Mouse (Mus musculus) embryonic fibroblast, embryonic 13.5 days (primary cell): ENCODE measurements around the gene Rxra. TPM values are rescaled to one million over a fixed set of nuclear protein-coding genes. Genes with fewer than 3 reads are reported as not detected.

Experiments used
- H3K27ac ChIP-seq: 2 replicates; pipeline ENCODE4 v1.5.1; 2012; ENCODE audit warnings: low read length, control low read depth, inconsistent platforms; ENCODE audit not compliant: insufficient read depth
- H3K4me1 ChIP-seq: 2 replicates; pipeline ENCODE4 v1.6.1; 2011; ENCODE audit warnings: low read length; ENCODE audit not compliant: control insufficient read depth, insufficient read depth
- H3K4me3 ChIP-seq: 2 replicates; pipeline ENCODE4 v1.5.1; 2011; ENCODE audit warnings: mild to moderate bottlenecking, control low read depth, low read length; ENCODE audit not compliant: insufficient read depth
- CTCF ChIP-seq: IDR thresholded peaks from 2 replicates; pipeline ENCODE4 v1.5.1; 2011; ENCODE audit warnings: mild to moderate bottlenecking, control low read depth, low read length, moderate library complexity, borderline replicate concordance; ENCODE audit not compliant: insufficient read depth
- POLR2A ChIP-seq: IDR thresholded peaks from 2 replicates; pipeline ENCODE4 v1.6.1; 2011; ENCODE audit warnings: low read depth, mild to moderate bottlenecking, control low read depth, low read length, moderate library complexity
- polyA plus RNA-seq: library from polyadenylated mRNA; stranded (reverse); fragments of >200 nt; gene quantifications from 2 replicates; pipeline ENCODE4 v1.2.4, GENCODE M21; 2011; ENCODE audit warnings: low read depth; ENCODE audit not compliant: missing spikeins, insufficient read length

Rxra gene
- polyA plus RNA-seq, 1 experiment, result 35.7 TPM

GRCm38 (mm10) chr2:27733021-27733420, 56.8 kb downstream of the Rxra start:
- no peak for TF ChIP-seq CTCF
- TF ChIP-seq POLR2A, result no peak
- Histone ChIP-seq H3K4me1 (peaks cover 10% of the 10 kb centered on the region), H3K4me3 (no peak overlapping the region), H3K27ac (no peak overlapping the region)

GRCm38 (mm10) chr2:27734328-27734727, 58.1 kb downstream of the Rxra start:
- TF ChIP-seq CTCF (no peak), POLR2A (no peak)
- peaks cover 10% of the 10 kb centered on the region for H3K4me1 ChIP-seq
- peak overlapping the region; percentile 82 for H3K27ac ChIP-seq
- no peak overlapping the region for H3K4me3 ChIP-seq

GRCm38 (mm10) chr2:27734800-27735199, 58.6 kb downstream of the Rxra start:
- TF ChIP-seq CTCF (no peak), POLR2A (no peak)
- Histone ChIP-seq H3K4me1 (peaks cover 13% of the 10 kb centered on the region), H3K27ac (peak overlapping the region; percentile 82), H3K4me3 (no peak overlapping the region)

- H3K4me3 ChIP-seq, result no peak overlapping the region
- TF ChIP-seq POLR2A, result no peak
- no peak for TF ChIP-seq CTCF
- no peak overlapping the region for H3K27ac ChIP-seq
- peaks cover 17% of the 10 kb centered on the region for H3K4me1 ChIP-seq
These were observed 60.6 kb downstream of the Rxra start for GRCm38 (mm10) chr2:27736802-27737201.

GRCm38 (mm10) chr2:27738396-27738795, 62.2 kb downstream of the Rxra start:
- no peak overlapping the region for H3K27ac ChIP-seq
- no peak overlapping the region for H3K4me3 ChIP-seq
- TF ChIP-seq CTCF (no peak), POLR2A (no peak)
- H3K4me1 ChIP-seq, result peaks cover 17% of the 10 kb centered on the region

GRCm38 (mm10) chr2:27740091-27740608, 63.9 kb downstream of the Rxra start:
- peak; percentile 11; the same call in 1 of the 2 replicates for TF ChIP-seq CTCF
- TF ChIP-seq POLR2A, result no peak
- peaks cover 9% of the 10 kb centered on the region for H3K4me1 ChIP-seq
- H3K4me3 ChIP-seq, result no peak overlapping the region
- H3K27ac ChIP-seq, result peak overlapping the region; percentile 89

- TF ChIP-seq POLR2A (no peak), CTCF (no peak)
- Histone ChIP-seq H3K4me3 (no peak overlapping the region), H3K27ac (no peak overlapping the region), H3K4me1 (peaks cover 14% of the 10 kb centered on the region)
These were observed 66.9 kb downstream of the Rxra start for GRCm38 (mm10) chr2:27743177-27743576.

GRCm38 (mm10) chr2:27743863-27744611, 67.8 kb downstream of the Rxra start:
- no peak for TF ChIP-seq CTCF
- TF ChIP-seq POLR2A, result no peak
- Histone ChIP-seq H3K27ac (no peak overlapping the region), H3K4me1 (peaks cover 14% of the 10 kb centered on the region), H3K4me3 (no peak overlapping the region)

- peak overlapping the region; percentile 78 for H3K27ac ChIP-seq
- peaks cover 11% of the 10 kb centered on the region for H3K4me1 ChIP-seq
- TF ChIP-seq POLR2A (no peak), CTCF (no peak)
- no peak overlapping the region for H3K4me3 ChIP-seq
These were observed 68.5 kb downstream of the Rxra start for GRCm38 (mm10) chr2:27744612-27745351.

- TF ChIP-seq POLR2A (0 out of 2 replicates have a peak, but pooled peaks have one; percentile 6), CTCF (no peak)
- peaks cover 7% of the 10 kb centered on the region for H3K4me1 ChIP-seq
- peak overlapping the region; percentile 78 for H3K27ac ChIP-seq
- no peak overlapping the region for H3K4me3 ChIP-seq
These were observed 69.7 kb downstream of the Rxra start for GRCm38 (mm10) chr2:27745673-27746620.
